Mouse (Mus musculus) embryonic facial prominence, embryonic 10.5 days (tissue): ENCODE measurements at regions not wholly inside any gene's neighbourhood (a gene's known extent, or its start where the extent isn't known, plus 50 kb on each side); places are given as distances from the start of the nearest gene placed in this dataset.
A peak's percentile ranks its signal among the peaks of the same experiment; 100 is the strongest.

Experiments used
- DNase-seq: peaks from one replicate; pipeline ENCODE4 v3.0.0-alpha.2; 2017; ENCODE audit warnings: low spot score
- H3K27ac ChIP-seq: fragments of 300-500 bp; sonication (generic); replicated peaks from 2 replicates; pipeline ENCODE4 v1.5.1; 2016; ENCODE audit warnings: mild to moderate bottlenecking
- H3K27me3 ChIP-seq: fragments of 300-500 bp; sonication (generic); replicated peaks from 2 replicates; pipeline ENCODE4 v1.6.1; 2016; ENCODE audit warnings: low read depth, mild to moderate bottlenecking; ENCODE audit not compliant: poor library complexity, severe bottlenecking
- H3K36me3 ChIP-seq: fragments of 300-500 bp; sonication (generic); replicated peaks from 2 replicates; pipeline ENCODE4 v1.6.1; 2016; ENCODE audit warnings: mild to moderate bottlenecking, moderate library complexity
- H3K4me1 ChIP-seq: fragments of 300-500 bp; sonication (generic); 2 replicates; pipeline ENCODE4 v1.6.1; 2016
- H3K4me3 ChIP-seq: fragments of 300-500 bp; sonication (generic); 2 replicates; pipeline ENCODE4 v1.5.1; 2016; ENCODE audit warnings: mild to moderate bottlenecking, moderate library complexity
- H3K9me3 ChIP-seq: fragments of 300-500 bp; sonication (generic); 2 replicates; pipeline ENCODE4 v1.6.1; 2016; ENCODE audit warnings: mild to moderate bottlenecking
- WGBS: fragments of 180-500 bp; shearing (Covaris S2); methylation state at CpG from one replicate; pipeline ENCODE4 v1.1.7; 2016; 5-methylcytosine and 5-hydroxymethylcytosine counted together

DNA sequence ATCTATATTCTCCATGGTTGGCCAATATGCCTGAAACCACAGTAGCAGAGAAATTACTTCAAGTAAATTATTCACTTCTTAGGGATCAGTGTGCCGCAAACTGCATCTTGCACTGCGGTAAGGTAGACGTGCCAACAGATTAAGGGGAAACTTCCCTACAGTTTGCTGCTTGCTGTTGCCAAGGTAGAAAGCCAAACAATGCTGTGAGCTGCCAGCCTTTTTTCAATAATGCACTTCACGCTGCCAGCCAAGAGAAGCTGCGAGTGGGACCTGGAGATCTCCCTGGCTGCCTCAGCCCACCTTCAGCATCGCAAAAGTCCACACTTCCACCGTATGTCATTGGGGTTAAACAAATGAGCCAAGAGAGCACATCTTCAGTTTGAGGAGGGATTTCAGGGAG is 157.6 kb upstream of the Gcfc2 start:
- DNase-seq: no peak
- no peaks in the 10 kb centered on the region for H3K27me3 ChIP-seq
- no peak overlapping the region for H3K4me3 ChIP-seq
- no peak overlapping the region for H3K27ac ChIP-seq
- no peaks in the 10 kb centered on the region for H3K4me1 ChIP-seq
- no peaks in the 10 kb centered on the region for H3K9me3 ChIP-seq
- 93% methylated on average over 7 of the region's 7 CpGs for WGBS
- no peaks in the 10 kb centered on the region for H3K36me3 ChIP-seq

DNA sequence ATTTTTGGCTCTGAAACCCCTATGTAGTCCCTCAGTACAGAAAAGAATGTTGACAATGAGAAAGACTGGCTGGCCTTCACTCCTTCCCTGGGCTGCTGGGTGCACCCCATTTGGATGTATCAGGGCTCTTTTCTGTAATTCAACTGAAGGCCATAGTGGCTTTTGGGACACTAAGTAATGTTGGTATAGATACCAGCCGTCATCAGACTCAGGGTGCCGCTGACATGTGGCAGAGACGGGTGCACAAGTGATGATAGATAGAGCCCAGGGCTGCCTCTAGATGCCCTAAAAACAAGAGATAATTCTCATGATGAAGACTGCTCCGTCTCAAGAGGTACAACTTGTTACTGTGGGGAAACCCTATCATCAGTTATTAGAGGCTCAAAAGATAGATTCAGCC is 156.7 kb upstream of the Gcfc2 start:
- H3K36me3 ChIP-seq: no peaks in the 10 kb centered on the region
- no peak for DNase-seq
- WGBS: 91% methylated on average over 4 of the region's 4 CpGs
- no peaks in the 10 kb centered on the region for H3K4me1 ChIP-seq
- H3K4me3 ChIP-seq: no peak overlapping the region
- H3K27me3 ChIP-seq: no peaks in the 10 kb centered on the region
- H3K27ac ChIP-seq: no peak overlapping the region
- no peaks in the 10 kb centered on the region for H3K9me3 ChIP-seq

DNA sequence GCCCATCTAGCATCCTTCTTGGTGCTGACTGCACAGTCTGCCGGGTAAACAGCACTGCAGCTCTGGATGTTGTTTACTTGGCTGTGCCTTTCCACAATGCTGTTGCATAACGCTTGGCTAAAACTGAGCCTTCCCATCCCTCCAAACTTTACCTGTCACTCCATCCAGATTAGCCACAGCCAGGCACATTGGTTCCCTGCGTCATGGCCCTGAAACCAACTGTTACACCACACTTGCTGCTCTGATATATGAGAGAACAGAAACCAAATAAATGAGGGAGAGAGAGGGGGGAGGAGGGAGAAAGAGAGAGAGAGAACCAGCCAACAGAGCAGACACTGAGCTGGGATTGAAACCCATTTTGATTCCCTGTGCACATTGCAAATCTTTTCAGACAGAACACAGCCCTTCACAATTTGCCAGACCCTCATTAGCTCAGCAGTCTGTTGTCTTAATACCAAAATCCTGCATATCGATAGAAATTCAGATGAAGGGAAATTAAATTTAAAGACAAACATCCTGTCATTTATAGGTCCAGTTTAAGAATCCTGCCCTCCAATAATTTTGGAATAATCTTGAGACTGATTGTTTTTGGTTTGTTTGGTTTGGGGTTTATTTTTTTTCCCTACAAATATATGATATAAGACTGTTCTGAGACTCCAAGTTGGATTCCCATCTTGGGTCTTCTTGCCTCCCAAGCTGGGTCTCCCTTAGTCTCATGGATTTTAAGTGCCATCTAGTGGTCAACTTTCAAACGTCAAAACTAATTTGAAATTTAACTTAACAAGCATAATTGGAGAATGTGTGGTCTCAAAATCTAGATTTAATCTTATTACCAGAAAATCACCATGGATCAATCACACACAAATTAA is 154.6 kb upstream of the Gcfc2 start:
- WGBS: 65% methylated on average over 5 of the region's 5 CpGs
- Histone ChIP-seq H3K9me3 (no peaks in the 10 kb centered on the region), H3K4me1 (no peaks in the 10 kb centered on the region), H3K36me3 (no peaks in the 10 kb centered on the region), H3K27ac (no peak overlapping the region), H3K27me3 (no peaks in the 10 kb centered on the region), H3K4me3 (no peak overlapping the region)
- DNase-seq: no peak

DNA sequence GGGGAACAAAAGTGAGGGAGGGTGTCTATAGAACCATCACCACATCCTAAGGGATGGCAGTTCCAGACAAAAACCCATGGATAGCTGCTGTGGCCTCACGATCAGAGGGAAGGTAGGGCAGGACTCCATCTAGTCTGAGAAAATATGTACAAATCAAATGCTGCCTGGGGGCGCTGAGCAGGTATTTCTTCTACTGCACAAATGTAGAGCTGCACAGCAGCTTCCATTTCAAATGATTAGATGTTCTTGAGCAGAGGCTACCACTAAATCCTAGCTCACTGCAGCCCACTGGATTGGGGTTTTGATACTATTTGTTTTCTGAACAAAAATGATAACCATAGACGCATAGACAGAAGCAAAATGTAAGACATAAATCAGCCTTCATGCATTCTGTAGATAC is 153.2 kb upstream of the Gcfc2 start:
- no peak for DNase-seq
- H3K36me3 ChIP-seq: no peaks in the 10 kb centered on the region
- no peaks in the 10 kb centered on the region for H3K9me3 ChIP-seq
- H3K4me1 ChIP-seq: no peaks in the 10 kb centered on the region
- WGBS: 85% methylated on average over 3 of the region's 3 CpGs
- H3K4me3 ChIP-seq: no peak overlapping the region
- H3K27ac ChIP-seq: no peak overlapping the region
- no peaks in the 10 kb centered on the region for H3K27me3 ChIP-seq

DNA sequence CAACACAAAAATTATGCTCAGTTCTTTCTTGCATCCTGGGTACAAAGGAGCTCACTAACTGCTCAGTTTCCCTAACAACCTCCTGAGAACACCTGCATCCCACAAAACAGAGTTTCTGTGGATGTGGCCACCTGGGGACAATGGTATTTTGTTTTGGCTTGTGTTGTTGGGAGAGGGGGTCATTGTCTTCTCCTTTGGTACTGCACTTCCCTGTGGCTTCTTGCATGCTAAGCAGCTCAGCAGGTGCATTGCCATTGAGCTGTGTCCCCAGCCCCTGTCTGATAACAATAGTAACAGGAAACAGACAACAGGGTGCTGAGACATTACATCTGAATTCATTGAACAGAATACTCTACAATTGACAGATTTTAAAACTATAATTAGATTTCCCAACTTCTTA is 151.6 kb upstream of the Gcfc2 start:
- Histone ChIP-seq H3K36me3 (no peaks in the 10 kb centered on the region), H3K27me3 (no peaks in the 10 kb centered on the region), H3K4me1 (no peaks in the 10 kb centered on the region), H3K9me3 (no peaks in the 10 kb centered on the region), H3K27ac (no peak overlapping the region), H3K4me3 (no peak overlapping the region)
- no peak for DNase-seq

DNA sequence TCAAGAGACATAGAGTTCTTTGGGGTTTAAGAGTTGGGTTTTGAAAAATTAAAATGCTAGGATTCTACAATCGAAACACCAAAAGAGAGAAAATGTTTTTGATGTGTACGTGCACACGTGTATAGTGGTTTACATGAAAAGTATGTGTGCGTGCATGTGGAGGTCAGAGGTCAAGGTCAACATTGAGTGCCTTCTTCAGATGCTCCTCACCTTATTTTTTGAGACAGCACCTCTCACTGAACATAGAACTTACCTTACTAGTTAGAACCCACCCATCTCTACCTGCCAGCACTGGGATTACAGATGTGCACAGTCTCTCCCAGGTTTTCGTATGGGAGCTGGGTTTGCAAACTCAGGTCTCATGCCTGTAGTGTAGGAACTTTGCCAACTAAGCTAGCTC is 141.3 kb upstream of the Gcfc2 start:
- Histone ChIP-seq H3K36me3 (no peaks in the 10 kb centered on the region), H3K9me3 (no peaks in the 10 kb centered on the region), H3K4me3 (no peak overlapping the region), H3K4me1 (no peaks in the 10 kb centered on the region), H3K27ac (no peak overlapping the region), H3K27me3 (no peaks in the 10 kb centered on the region)
- WGBS: 94% methylated on average over 5 of the region's 5 CpGs
- no peak for DNase-seq

DNA sequence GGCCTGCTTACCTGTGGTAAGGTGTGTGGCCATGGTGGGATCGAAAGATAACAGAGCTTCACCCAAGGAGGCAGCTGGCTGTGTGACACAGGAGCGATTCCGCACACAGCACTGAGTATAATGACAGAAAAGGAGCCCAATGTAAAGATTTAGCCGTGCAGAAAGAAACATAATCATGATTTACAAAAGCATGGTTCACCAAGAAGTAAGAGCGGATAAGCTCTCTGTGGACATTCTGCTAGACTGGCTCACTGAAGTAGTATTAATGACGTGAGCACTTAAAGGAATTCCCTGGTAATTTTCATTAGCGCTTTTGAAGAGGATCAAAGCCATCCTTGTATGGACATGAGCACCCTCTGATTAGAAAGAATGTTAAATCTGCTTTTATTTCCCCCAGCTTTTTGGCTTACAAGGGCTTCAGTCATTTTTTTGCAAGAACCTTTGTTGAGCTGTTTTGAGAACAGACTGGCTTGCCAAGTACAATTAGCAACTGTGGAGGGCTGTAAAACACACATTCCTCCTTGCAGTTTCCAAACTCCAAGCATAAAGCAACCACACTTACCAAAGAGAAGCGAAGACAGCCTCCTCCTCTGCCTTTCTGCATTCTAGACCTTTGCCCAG is 140.5 kb upstream of the Gcfc2 start:
- Histone ChIP-seq H3K4me3 (no peak overlapping the region), H3K27me3 (no peaks in the 10 kb centered on the region), H3K27ac (no peak overlapping the region), H3K36me3 (no peaks in the 10 kb centered on the region), H3K4me1 (no peaks in the 10 kb centered on the region), H3K9me3 (no peaks in the 10 kb centered on the region)
- no peak for DNase-seq
- 72% methylated on average over 8 of the region's 8 CpGs for WGBS

DNA sequence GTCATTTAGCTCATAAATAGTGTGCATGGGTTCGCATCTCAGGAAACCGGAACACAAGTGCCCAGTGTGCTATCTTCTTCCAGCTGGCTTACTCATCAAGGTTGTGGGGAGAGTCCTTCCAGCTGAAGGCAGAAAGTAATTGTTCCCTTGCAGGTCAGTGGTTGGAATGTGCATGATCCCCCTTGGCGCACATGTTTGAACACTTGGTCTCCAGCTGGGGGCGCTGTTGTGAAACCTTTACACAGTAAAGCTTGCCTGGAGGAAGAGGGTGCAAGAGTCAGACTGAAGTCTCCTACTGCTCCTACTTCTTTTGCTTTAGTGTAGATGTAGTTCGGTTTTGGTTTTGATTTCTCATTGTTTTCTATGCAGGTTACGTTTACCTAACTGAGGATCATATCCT is 128.2 kb upstream of the Gcfc2 start:
- H3K4me1 ChIP-seq: no peaks in the 10 kb centered on the region
- H3K9me3 ChIP-seq: no peaks in the 10 kb centered on the region
- no peak overlapping the region for H3K27ac ChIP-seq
- no peaks in the 10 kb centered on the region for H3K36me3 ChIP-seq
- no peak for DNase-seq
- 81% methylated on average over 6 of the region's 6 CpGs for WGBS
- no peak overlapping the region for H3K4me3 ChIP-seq
- no peaks in the 10 kb centered on the region for H3K27me3 ChIP-seq

DNA sequence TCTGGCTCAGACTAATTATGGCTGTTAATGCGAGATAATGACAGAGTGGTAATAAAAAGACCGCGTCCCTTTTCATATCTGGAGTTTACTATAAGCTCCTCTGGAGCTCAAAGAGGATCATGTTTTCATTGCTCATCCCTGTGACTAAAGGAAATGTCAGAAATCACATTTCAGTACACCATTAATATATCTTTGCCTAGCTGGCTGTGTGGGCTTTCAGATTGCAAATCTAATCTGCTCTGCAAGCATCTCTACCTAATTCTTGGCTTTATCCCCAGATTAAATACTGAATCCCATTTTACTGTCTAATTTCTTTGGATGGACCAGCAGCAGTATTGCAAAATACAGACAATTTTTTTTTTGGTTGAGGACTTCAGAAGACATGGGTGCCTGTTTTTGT is 122.6 kb upstream of the Gcfc2 start:
- WGBS: 89% methylated on average over 3 of the region's 3 CpGs
- Histone ChIP-seq H3K27ac (no peak overlapping the region), H3K36me3 (no peaks in the 10 kb centered on the region), H3K27me3 (no peaks in the 10 kb centered on the region), H3K4me1 (no peaks in the 10 kb centered on the region), H3K9me3 (no peaks in the 10 kb centered on the region), H3K4me3 (no peak overlapping the region)
- DNase-seq: no peak

DNA sequence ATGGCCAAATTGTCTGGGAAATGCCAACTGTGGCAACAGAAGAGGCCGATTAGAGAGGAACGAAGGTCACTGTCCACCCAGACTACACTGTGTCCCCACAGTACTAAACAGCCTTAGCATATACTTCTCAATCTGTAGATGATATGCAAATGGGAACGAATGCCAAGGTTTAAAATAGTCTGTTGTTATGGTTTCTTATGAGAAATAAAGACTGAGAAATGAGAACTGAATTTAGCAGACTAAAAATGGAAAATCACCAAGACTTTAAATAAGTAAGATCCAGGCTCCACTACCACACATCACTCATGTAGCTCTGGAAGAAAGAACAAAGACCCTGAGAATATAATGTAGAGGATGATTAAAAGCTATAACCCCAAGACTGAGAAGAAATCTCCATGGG is 121.7 kb upstream of the Gcfc2 start:
- DNase-seq: no peak
- no peaks in the 10 kb centered on the region for H3K36me3 ChIP-seq
- H3K27ac ChIP-seq: no peak overlapping the region
- no peaks in the 10 kb centered on the region for H3K27me3 ChIP-seq
- no peaks in the 10 kb centered on the region for H3K9me3 ChIP-seq
- no peak overlapping the region for H3K4me3 ChIP-seq
- no peaks in the 10 kb centered on the region for H3K4me1 ChIP-seq
- 86% methylated on average over 3 of the region's 3 CpGs for WGBS

DNA sequence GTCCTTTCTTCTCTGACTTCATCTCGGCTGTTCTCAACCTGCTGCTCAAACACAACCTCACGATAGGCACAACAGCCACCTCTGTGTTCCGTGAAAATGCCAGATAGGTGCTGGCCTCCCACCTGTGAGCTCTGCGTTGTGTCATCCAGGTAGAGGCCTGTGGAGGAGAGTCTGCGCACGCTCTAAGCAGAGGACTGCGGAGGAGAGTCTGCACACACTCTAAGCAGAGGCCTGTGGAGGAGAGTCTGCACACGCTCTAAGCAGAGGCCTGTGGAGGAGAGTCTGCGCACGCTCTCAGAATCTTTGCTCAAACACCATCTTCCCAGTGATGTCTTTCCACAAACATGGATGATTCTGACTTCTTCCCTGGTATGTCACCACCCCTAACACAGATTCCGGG is 117.5 kb upstream of the Gcfc2 start:
- DNase-seq: no peak
- H3K36me3 ChIP-seq: no peaks in the 10 kb centered on the region
- WGBS: 89% methylated on average over 11 of the region's 11 CpGs
- H3K27me3 ChIP-seq: no peaks in the 10 kb centered on the region
- no peaks in the 10 kb centered on the region for H3K4me1 ChIP-seq
- no peaks in the 10 kb centered on the region for H3K9me3 ChIP-seq
- H3K4me3 ChIP-seq: no peak overlapping the region
- H3K27ac ChIP-seq: no peak overlapping the region

DNA sequence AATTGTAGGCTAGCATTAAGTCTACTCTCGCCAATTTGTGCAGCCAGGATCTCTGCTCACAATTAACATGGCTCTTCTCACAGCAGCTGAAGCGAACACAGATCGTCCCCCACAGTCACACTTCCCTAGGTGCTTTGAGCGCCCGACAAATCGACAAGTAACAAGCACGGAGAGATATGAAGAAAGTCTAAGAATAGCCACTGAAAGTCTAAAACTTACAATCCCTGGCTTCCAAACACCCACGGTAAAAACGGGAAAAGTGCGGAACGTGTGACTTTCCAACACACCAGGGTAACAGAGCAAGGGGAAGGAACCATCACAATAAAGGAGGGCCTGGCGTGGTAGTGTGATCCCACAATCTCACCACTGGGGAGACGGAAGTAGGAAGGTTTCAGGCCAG is 114.8 kb upstream of the Gcfc2 start:
- H3K4me3 ChIP-seq: no peak overlapping the region
- no peak for DNase-seq

DNA sequence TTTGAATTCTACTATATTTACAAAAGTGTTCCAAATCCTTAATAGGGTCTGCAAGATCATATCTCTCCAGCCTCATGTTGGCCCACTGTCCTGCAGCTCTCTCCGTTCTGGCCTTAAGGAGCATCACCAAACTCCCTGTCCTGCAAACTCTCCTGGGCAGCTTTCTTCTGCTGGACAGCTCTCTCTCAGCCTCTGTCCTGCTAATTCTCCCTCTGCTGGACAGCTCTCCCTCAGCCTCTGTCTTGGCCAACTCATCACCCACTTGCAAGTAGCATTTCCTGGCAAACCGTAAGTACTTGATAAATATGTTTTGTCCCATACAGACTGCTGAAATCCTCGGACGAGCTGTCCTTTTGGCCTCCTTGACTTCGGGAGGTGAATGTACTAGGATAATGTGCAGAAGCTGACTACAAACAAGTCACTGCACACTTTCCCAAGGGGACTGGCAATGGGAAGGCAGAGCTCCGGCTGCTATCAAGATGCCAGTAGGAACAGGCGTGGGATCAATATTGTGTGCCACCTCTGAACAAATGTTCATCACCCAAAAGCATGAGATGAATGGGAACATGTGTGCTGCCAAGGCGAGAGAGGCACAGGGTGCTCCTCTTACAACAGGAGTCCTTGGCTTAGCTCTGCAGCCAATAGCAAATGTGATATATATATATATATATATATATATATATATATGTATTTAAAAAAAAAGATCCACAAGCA is 108.1 kb upstream of the Gcfc2 start:
- Histone ChIP-seq H3K4me3 (no peak overlapping the region), H3K27me3 (no peaks in the 10 kb centered on the region), H3K4me1 (no peaks in the 10 kb centered on the region), H3K9me3 (no peaks in the 10 kb centered on the region), H3K27ac (no peak overlapping the region), H3K36me3 (no peaks in the 10 kb centered on the region)
- DNase-seq: peak; percentile 16
- WGBS: 86% methylated on average over 8 of the region's 8 CpGs

More for the DNA sequence above, 114.8 kb upstream of the Gcfc2 start:
- Histone ChIP-seq H3K27ac (no peak overlapping the region), H3K4me1 (no peaks in the 10 kb centered on the region), H3K36me3 (no peaks in the 10 kb centered on the region), H3K9me3 (no peaks in the 10 kb centered on the region), H3K27me3 (no peaks in the 10 kb centered on the region)
- WGBS: 89% methylated on average over 13 of the region's 13 CpGs
